Mouse (Mus musculus) brain, embryonic 14.5 days (tissue): Measurements from ENCODE around the gene Osbpl7.

Experiments
- CTCF ChIP-seq: fragments of 200-500 bp; IDR thresholded peaks from 2 replicates; pipeline ENCODE4 v1.5.1; 2012; ENCODE audit warnings: inconsistent platforms, mild to moderate bottlenecking, moderate library complexity, borderline replicate concordance; ENCODE audit not compliant: insufficient read depth, insufficient read length; ENCODE audit errors: extremely low read depth
- POLR2A ChIP-seq: fragments of 200-500 bp; IDR thresholded peaks from 2 replicates; pipeline ENCODE4 v1.6.1; 2012; ENCODE audit warnings: mild to moderate bottlenecking, inconsistent platforms, borderline replicate concordance; ENCODE audit not compliant: poor library complexity, insufficient read depth, insufficient read length, severe bottlenecking; ENCODE audit errors: extremely low read depth

DNA sequence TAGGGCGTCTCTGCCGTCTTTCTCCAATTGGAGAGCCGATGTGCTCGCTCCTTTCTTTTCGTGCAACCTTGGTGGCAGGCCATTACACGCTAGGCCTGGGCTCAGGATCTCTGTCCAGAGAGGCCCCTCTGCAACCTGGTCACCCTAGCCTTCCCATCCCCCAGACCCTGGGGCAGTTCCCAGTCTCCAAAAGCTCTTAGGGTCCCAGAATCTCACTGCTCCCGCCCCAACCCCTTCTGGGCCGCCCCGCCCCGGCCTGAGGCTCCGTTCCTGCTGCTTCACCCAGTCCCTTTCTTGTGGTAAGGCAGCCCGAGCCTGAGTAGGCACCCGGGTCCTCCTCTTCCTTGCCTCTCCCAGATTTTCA is 31.1 kb upstream of the Osbpl7 start:
- no peak for TF ChIP-seq CTCF
- no peak for TF ChIP-seq POLR2A
